Mouse (Mus musculus): ENCODE results near the gene Pnpla3. TPM values are rescaled to one million over a fixed set of nuclear protein-coding genes. Genes with fewer than 3 reads are reported as not detected.

Gene Pnpla3
- polyA plus RNA-seq, 1 experiment from 2014 or later: 0.61 TPM

GRCm38 (mm10) chr15:84192058-84192791 lies 24.6 kb downstream of the Pnpla3 start, which contains the start of gene Samm50:
Samm50 (plus strand) TSS chr15:84192241.
- Histone ChIP-seq H3K4me1 (ENCODE audit: control insufficient read depth in 2 of 2, insufficient read depth in 2 of 2, low read length in 2 of 2) (peaks cover 4 to 7% of the 10 kb centered on the region in 2 experiments), H3K9ac (ENCODE audit: low read length) (peak within 1 kb of the TSS; percentile 95), H3K9me3 (ENCODE audit: control insufficient read depth, low read length) (no peaks in the 10 kb centered on the region), H3K27ac (replicated peaks in 1 of 2; ENCODE audit: control insufficient read depth in 1 of 2, insufficient read depth in 1 of 2, low read depth in 2 of 2, low read length in 2 of 2) (peak within 1 kb of the TSS; percentile 96 to 99), H3K4me3 (ENCODE audit: control insufficient read depth in 1 of 2, insufficient read depth in 1 of 2, low read depth in 1 of 2, low read length in 2 of 2) (peak within 1 kb of the TSS; percentile 85 to 93), H3K4me2 (ENCODE audit: low read length) (peak within 1 kb of the TSS; percentile 79), H3K36me3 (ENCODE audit: control insufficient read depth, insufficient read depth, low read length) (peaks cover 23% of the 10 kb centered on the region), H3K27me3 (ENCODE audit: control insufficient read depth, insufficient read depth, low read length) (no peaks in the 10 kb centered on the region)
- 3% methylated on average over 48 of the region's 48 CpGs for WGBS
- ATAC-seq (ENCODE audit: insufficient number of reproducible peaks, insufficient read depth, low FRiP score, low read depth): peak; percentile 94

GRCm38 (mm10) chr15:84196486-84197165 lies 29.0 kb downstream of the Pnpla3 start:
- H3K4me3 ChIP-seq (ENCODE audit: control insufficient read depth in 1 of 2, insufficient read depth in 1 of 2, low read depth in 1 of 2, low read length in 2 of 2): no peak overlapping the region
- no peak for ATAC-seq (ENCODE audit: insufficient number of reproducible peaks, insufficient read depth, low FRiP score, low read depth)
- no peaks in the 10 kb centered on the region for H3K27me3 ChIP-seq (ENCODE audit: control insufficient read depth, insufficient read depth, low read length)
- no peak overlapping the region for H3K4me2 ChIP-seq (ENCODE audit: low read length)
- no peak overlapping the region for H3K9ac ChIP-seq (ENCODE audit: low read length)
- H3K4me1 ChIP-seq (ENCODE audit: control insufficient read depth in 2 of 2, insufficient read depth in 2 of 2, low read length in 2 of 2): peaks cover 4 to 7% of the 10 kb centered on the region in 2 experiments
- peaks cover 67% of the 10 kb centered on the region for H3K36me3 ChIP-seq (ENCODE audit: control insufficient read depth, insufficient read depth, low read length)
- H3K9me3 ChIP-seq (ENCODE audit: control insufficient read depth, low read length): no peaks in the 10 kb centered on the region
- 83% methylated on average over 8 of the region's 8 CpGs for WGBS
- H3K27ac ChIP-seq (replicated peaks in 1 of 2; ENCODE audit: control insufficient read depth in 1 of 2, insufficient read depth in 1 of 2, low read depth in 2 of 2, low read length in 2 of 2): no peak overlapping the region

DNA sequence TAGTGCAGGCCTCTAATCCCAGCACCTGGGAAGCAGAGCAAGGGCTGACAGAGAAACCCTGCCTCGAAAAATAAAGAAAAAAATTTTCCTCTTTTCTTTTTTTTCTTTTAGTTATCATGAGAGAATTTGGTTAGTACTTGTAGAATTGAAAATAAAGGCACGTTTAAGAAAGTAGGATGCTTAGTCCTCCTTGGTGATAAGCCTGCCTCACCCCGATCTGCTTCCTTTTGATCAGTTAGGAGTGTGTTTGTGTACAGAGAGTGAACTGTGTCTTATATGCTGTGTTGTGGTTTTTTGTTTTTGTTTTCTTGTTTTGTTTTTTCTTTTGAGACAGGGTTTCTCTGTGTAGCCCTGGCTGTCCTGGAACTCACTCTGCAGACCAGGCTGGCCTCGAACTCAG lies 39.7 kb downstream of the Pnpla3 start:
- Histone ChIP-seq H3K9ac (ENCODE audit: low read length) (no peak overlapping the region), H3K36me3 (ENCODE audit: control insufficient read depth, insufficient read depth, low read length) (peaks cover 98% of the 10 kb centered on the region), H3K9me3 (ENCODE audit: control insufficient read depth, low read length) (no peaks in the 10 kb centered on the region), H3K27me3 (ENCODE audit: control insufficient read depth, insufficient read depth, low read length) (no peaks in the 10 kb centered on the region), H3K4me1 (ENCODE audit: control insufficient read depth in 2 of 2, insufficient read depth in 2 of 2, low read length in 2 of 2) (peaks cover under 1 to 3% of the 10 kb centered on the region in 2 experiments), H3K4me3 (ENCODE audit: control insufficient read depth in 1 of 2, insufficient read depth in 1 of 2, low read depth in 1 of 2, low read length in 2 of 2) (no peak overlapping the region), H3K27ac (replicated peaks in 1 of 2; ENCODE audit: control insufficient read depth in 1 of 2, insufficient read depth in 1 of 2, low read depth in 2 of 2, low read length in 2 of 2) (no peak overlapping the region), H3K4me2 (ENCODE audit: low read length) (no peak overlapping the region)
- no peak for ATAC-seq (ENCODE audit: insufficient number of reproducible peaks, insufficient read depth, low FRiP score, low read depth)
- WGBS: 88% methylated on average over 4 of the region's 4 CpGs

DNA sequence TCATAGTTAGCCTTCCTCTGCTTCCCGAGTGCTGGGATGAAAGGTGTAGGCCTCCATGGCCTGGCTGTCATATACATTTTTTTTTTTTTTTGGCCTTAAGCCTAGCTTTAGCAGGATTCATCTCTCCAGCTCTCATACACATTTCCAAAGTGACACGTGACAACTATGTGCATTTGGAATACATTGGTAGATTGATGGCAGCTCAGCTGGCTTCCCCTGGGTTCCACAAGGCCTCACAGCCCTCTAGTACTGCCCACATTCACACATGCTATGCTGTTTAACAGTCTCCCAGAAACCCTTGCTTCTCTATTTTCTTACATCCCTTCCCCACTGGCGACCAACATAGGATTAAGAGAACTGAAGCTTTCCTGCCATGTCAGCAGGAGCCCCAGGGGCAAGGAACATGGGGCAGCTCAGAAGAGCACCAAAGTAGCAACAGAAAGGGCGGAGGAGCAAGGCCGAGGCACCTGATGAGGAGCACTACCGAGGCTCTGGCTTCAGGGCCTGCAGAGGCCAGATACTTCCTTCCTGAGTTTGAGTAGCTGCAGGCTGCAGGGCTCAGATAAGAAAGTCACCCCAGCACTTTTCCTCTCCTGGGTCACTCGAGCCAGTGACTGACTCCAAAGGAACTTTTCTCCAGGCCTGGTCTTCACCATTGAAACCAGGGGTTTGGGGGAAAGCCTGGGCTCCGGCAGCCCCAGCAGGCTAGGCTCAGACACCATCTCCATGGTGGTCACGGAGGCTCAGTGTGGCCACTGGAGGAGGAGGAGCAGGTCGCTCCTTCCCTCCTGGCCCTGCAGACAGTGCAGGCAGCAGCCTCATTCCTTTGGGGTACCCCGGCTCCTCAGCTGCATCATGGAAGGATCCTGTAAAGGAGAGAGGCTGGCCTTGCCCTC lies 42.1 kb downstream of the Pnpla3 start:
- Histone ChIP-seq H3K9me3 (ENCODE audit: control insufficient read depth, low read length) (no peaks in the 10 kb centered on the region), H3K4me2 (ENCODE audit: low read length) (no peak overlapping the region), H3K27ac (replicated peaks in 1 of 2; ENCODE audit: control insufficient read depth in 1 of 2, insufficient read depth in 1 of 2, low read depth in 2 of 2, low read length in 2 of 2) (peak overlapping the region; percentile 64 to 72), H3K27me3 (ENCODE audit: control insufficient read depth, insufficient read depth, low read length) (no peaks in the 10 kb centered on the region), H3K4me3 (ENCODE audit: control insufficient read depth in 1 of 2, insufficient read depth in 1 of 2, low read depth in 1 of 2, low read length in 2 of 2) (no peak overlapping the region), H3K36me3 (ENCODE audit: control insufficient read depth, insufficient read depth, low read length) (peaks cover 86% of the 10 kb centered on the region), H3K4me1 (ENCODE audit: control insufficient read depth in 2 of 2, insufficient read depth in 2 of 2, low read length in 2 of 2) (peaks cover 13 to 17% of the 10 kb centered on the region in 2 experiments), H3K9ac (ENCODE audit: low read length) (no peak overlapping the region)
- WGBS: 60% methylated on average over 10 of the region's 11 CpGs
- ATAC-seq (ENCODE audit: insufficient number of reproducible peaks, insufficient read depth, low FRiP score, low read depth): 0 out of 2 replicates have a peak, but pooled peaks have one; percentile 6

DNA sequence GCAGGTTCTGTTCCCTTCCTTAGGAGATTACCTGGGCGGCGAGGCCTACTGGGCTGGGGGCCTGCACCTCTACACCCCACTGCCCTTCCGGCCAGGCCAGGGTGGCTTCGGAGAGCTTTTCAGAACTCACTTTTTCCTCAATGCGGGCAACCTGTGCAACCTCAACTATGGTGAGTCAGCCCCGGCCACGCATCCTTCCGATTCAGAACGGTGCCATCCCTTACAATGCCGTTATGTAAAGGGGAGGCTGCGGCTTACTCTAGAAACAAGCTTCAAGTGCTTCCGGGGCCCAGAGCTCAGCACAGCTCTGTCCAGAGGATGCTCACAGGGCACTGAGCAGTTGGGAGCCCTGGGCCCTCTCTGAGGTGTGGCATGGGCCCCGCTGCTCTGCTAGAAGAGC lies 42.8 kb downstream of the Pnpla3 start:
- H3K9me3 ChIP-seq (ENCODE audit: control insufficient read depth, low read length): no peaks in the 10 kb centered on the region
- no peak overlapping the region for H3K4me2 ChIP-seq (ENCODE audit: low read length)
- ATAC-seq (ENCODE audit: insufficient number of reproducible peaks, insufficient read depth, low FRiP score, low read depth): no peak
- no peak overlapping the region for H3K9ac ChIP-seq (ENCODE audit: low read length)
- H3K27ac ChIP-seq (replicated peaks in 1 of 2; ENCODE audit: control insufficient read depth in 1 of 2, insufficient read depth in 1 of 2, low read depth in 2 of 2, low read length in 2 of 2): peak overlapping the region; percentile 64 to 72
- no peak overlapping the region for H3K4me3 ChIP-seq (ENCODE audit: control insufficient read depth in 1 of 2, insufficient read depth in 1 of 2, low read depth in 1 of 2, low read length in 2 of 2)
- 87% methylated on average over 13 of the region's 13 CpGs for WGBS
- peaks cover 86% of the 10 kb centered on the region for H3K36me3 ChIP-seq (ENCODE audit: control insufficient read depth, insufficient read depth, low read length)
- no peaks in the 10 kb centered on the region for H3K27me3 ChIP-seq (ENCODE audit: control insufficient read depth, insufficient read depth, low read length)
- peaks cover 15 to 22% of the 10 kb centered on the region in 2 experiments for H3K4me1 ChIP-seq (ENCODE audit: control insufficient read depth in 2 of 2, insufficient read depth in 2 of 2, low read length in 2 of 2)

DNA sequence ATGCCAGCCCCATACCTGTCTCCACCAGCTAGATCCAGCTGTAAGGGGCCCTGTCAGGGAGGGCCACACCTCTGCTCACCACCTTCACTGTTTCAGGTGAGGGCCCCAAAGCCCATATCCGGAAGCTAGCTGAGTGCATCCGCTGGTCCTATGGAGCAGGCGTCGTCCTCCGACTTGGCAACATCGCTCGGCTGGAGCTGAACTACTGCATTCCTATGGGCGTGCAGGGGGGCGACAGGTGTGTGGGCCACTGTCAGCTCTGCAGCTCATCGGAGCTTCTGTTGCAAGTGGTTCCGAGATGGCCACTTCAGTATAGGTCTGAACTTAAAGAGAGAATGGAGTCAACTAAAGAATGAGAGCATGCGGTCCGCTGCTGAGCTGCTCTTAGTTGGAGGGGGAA lies 43.3 kb downstream of the Pnpla3 start:
- no peak overlapping the region for H3K9ac ChIP-seq (ENCODE audit: low read length)
- no peak for ATAC-seq (ENCODE audit: insufficient number of reproducible peaks, insufficient read depth, low FRiP score, low read depth)
- WGBS: 91% methylated on average over 13 of the region's 13 CpGs
- no peak overlapping the region for H3K4me2 ChIP-seq (ENCODE audit: low read length)
- H3K4me3 ChIP-seq (ENCODE audit: control insufficient read depth in 1 of 2, insufficient read depth in 1 of 2, low read depth in 1 of 2, low read length in 2 of 2): no peak overlapping the region
- no peak overlapping the region for H3K27ac ChIP-seq (replicated peaks in 1 of 2; ENCODE audit: control insufficient read depth in 1 of 2, insufficient read depth in 1 of 2, low read depth in 2 of 2, low read length in 2 of 2)
- no peaks in the 10 kb centered on the region for H3K9me3 ChIP-seq (ENCODE audit: control insufficient read depth, low read length)
- H3K27me3 ChIP-seq (ENCODE audit: control insufficient read depth, insufficient read depth, low read length): no peaks in the 10 kb centered on the region
- H3K4me1 ChIP-seq (ENCODE audit: control insufficient read depth in 2 of 2, insufficient read depth in 2 of 2, low read length in 2 of 2): peaks cover 15 to 22% of the 10 kb centered on the region in 2 experiments
- H3K36me3 ChIP-seq (ENCODE audit: control insufficient read depth, insufficient read depth, low read length): peaks cover 82% of the 10 kb centered on the region

GRCm38 (mm10) chr15:84211564-84211963 lies 43.9 kb downstream of the Pnpla3 start:
- Histone ChIP-seq H3K9ac (ENCODE audit: low read length) (no peak overlapping the region), H3K36me3 (ENCODE audit: control insufficient read depth, insufficient read depth, low read length) (peaks cover 76% of the 10 kb centered on the region), H3K9me3 (ENCODE audit: control insufficient read depth, low read length) (no peaks in the 10 kb centered on the region), H3K4me1 (ENCODE audit: control insufficient read depth in 2 of 2, insufficient read depth in 2 of 2, low read length in 2 of 2) (peaks cover 19 to 27% of the 10 kb centered on the region in 2 experiments), H3K27me3 (ENCODE audit: control insufficient read depth, insufficient read depth, low read length) (no peaks in the 10 kb centered on the region), H3K4me2 (ENCODE audit: low read length) (no peak overlapping the region), H3K27ac (replicated peaks in 1 of 2; ENCODE audit: control insufficient read depth in 1 of 2, insufficient read depth in 1 of 2, low read depth in 2 of 2, low read length in 2 of 2) (0 out of 4 replicates have a peak overlapping the region, but pooled peaks of 1 of the 2 experiments have one; percentile 1), H3K4me3 (ENCODE audit: control insufficient read depth in 1 of 2, insufficient read depth in 1 of 2, low read depth in 1 of 2, low read length in 2 of 2) (no peak overlapping the region)
- 82% methylated on average over 4 of the region's 4 CpGs for WGBS
- ATAC-seq (ENCODE audit: insufficient number of reproducible peaks, insufficient read depth, low FRiP score, low read depth): no peak
